Mouse (Mus musculus) cerebellum, postnatal 25 days (tissue): ENCODE measurements around the gene Arhgef11.
A peak's percentile ranks its signal among the peaks of the same experiment; 100 is the strongest.
"Not testable (repeated sequence)": the region's sequence is repeated elsewhere in the genome, so short reads cannot be mapped to it uniquely, and the experiment has no call there.

Experiments
- DNase-seq, 2 experiments: peaks; one replicate each; pipeline ENCODE4 v3.0.0; 2021; ENCODE audit warnings: mixed read lengths in 2 of 2

The Arhgef11 gene

GRCm38 (mm10) chr3:87616957-87617810 is at the start of gene Arhgef11:
Arhgef11 (plus strand) TSS chr3:87617559.
- peak; percentile 87 to 93 for DNase-seq

GRCm38 (mm10) chr3:87568681-87569080 is 48.7 kb upstream of the Arhgef11 start:
- no peak for DNase-seq

- no peak for DNase-seq
These were observed 41.6 kb upstream of the Arhgef11 start for GRCm38 (mm10) chr3:87575766-87576165.

- no peak for DNase-seq
These were observed 35.1 kb upstream of the Arhgef11 start for GRCm38 (mm10) chr3:87582259-87582658.

GRCm38 (mm10) chr3:87593793-87594192 is 23.6 kb upstream of the Arhgef11 start:
- no peak for DNase-seq

- not testable (repeated sequence) for DNase-seq
These were observed 22.0 kb upstream of the Arhgef11 start for GRCm38 (mm10) chr3:87595328-87595727.

GRCm38 (mm10) chr3:87601077-87601476 is 16.3 kb upstream of the Arhgef11 start:
- not testable (repeated sequence) for DNase-seq

- DNase-seq: no peak
These were observed 1.0 kb upstream of the Arhgef11 start for GRCm38 (mm10) chr3:87616354-87616753.

GRCm38 (mm10) chr3:87617811-87618130 is 412 bp downstream of the Arhgef11 start:
- DNase-seq: no peak

GRCm38 (mm10) chr3:87618240-87618639 is 881 bp downstream of the Arhgef11 start:
- no peak for DNase-seq

GRCm38 (mm10) chr3:87618981-87619710 is 1.8 kb downstream of the Arhgef11 start:
- peak in 1 of 2 experiments; percentile 18 for DNase-seq

- DNase-seq: no peak
These were observed 3.0 kb downstream of the Arhgef11 start for GRCm38 (mm10) chr3:87620218-87620891.

- no peak for DNase-seq
These were observed 7.5 kb downstream of the Arhgef11 start for GRCm38 (mm10) chr3:87624899-87625298.

- peak; percentile 61 to 70 for DNase-seq
These were observed 13.5 kb downstream of the Arhgef11 start for GRCm38 (mm10) chr3:87630899-87631298.

GRCm38 (mm10) chr3:87631408-87631807 is 14.0 kb downstream of the Arhgef11 start:
- no peak for DNase-seq

- peak; percentile 37 to 47 for DNase-seq
These were observed 18.2 kb downstream of the Arhgef11 start for GRCm38 (mm10) chr3:87635514-87635913.

GRCm38 (mm10) chr3:87643453-87643852 is 26.1 kb downstream of the Arhgef11 start:
- no peak for DNase-seq

- DNase-seq: no peak
These were observed 28.8 kb downstream of the Arhgef11 start for GRCm38 (mm10) chr3:87646174-87646573.

- DNase-seq: no peak
These were observed 31.7 kb downstream of the Arhgef11 start for GRCm38 (mm10) chr3:87649063-87649462.

- no peak for DNase-seq
These were observed 41.0 kb downstream of the Arhgef11 start for GRCm38 (mm10) chr3:87658348-87658747.

- no peak for DNase-seq
These were observed 42.5 kb downstream of the Arhgef11 start for GRCm38 (mm10) chr3:87659692-87660429.

GRCm38 (mm10) chr3:87660479-87660878 is 43.1 kb downstream of the Arhgef11 start:
- no peak for DNase-seq

GRCm38 (mm10) chr3:87661291-87661690 is 43.9 kb downstream of the Arhgef11 start:
- DNase-seq: no peak
